24 mouse cellular contexts compared by ENCODE assay signal in genomic region chr10:19548016-19548415, GRCm38 (mm10). TPM values are rescaled to one million over a fixed set of nuclear protein-coding genes. Genes with fewer than 3 reads are reported as not detected.
DNase-seq lines count a peak whose midpoint lies in the region; ATAC-seq and TF ChIP-seq lines count a peak whose summit lies in the region.
"Had no signal": no experiment of that assay in that cellular context is flagged by ENCODE, and none has a peak within 500 bp of the region (broad histone marks: within the 10 kb centered on the region; RNA-seq: fewer than 3 reads in every experiment).

No protein-coding gene starts in this region.

- peak; percentile 45 for DNase-seq in layer of hippocampus, adult 9-11 months
- DNase-seq in layer of hippocampus, adult 11-12 months (ENCODE audit: low spot score): no peak
- DNase-seq in spleen, adult 2 months (ENCODE audit: low read depth in 1 of 2, low spot score in 2 of 2): no peak
- DNase-seq in spleen, postnatal 36 days (ENCODE audit: low spot score in 2 of 2): no peak
- DNase-seq in spleen, postnatal 4 days (ENCODE audit: low spot score in 2 of 2): no peak
- DNase-seq: adrenal gland, adult 2 months; adrenal gland, postnatal 25 days; cerebellum, adult 11-12 months; cerebellum, adult 9-10 months; cerebellum, postnatal 25 days; gastrocnemius, postnatal 25 days; heart, adult 11 months; heart, postnatal 4 days had no signal

- no peak for ATAC-seq in CD4-positive, CD25-positive, alpha-beta regulatory T cell, adult 4 months
- ATAC-seq: activated CD4-positive, CD25-positive, alpha-beta regulatory T cell, adult 4 months; forebrain, embryonic 16.5 days; hindbrain, embryonic 16.5 days; Patski had no signal

- TF ChIP-seq POLR2A in spleen, adult 2 months (IDR thresholded peaks at IDR 0.05; ENCODE audit: low read depth, low read length): no peak

- no peak overlapping the region for H3K4me3 ChIP-seq in spleen, adult 2 months (ENCODE audit: extremely low read depth, insufficient read depth, insufficient read length)
- H3K4me3 ChIP-seq in macrophage (ENCODE audit: inconsistent target): no peak overlapping the region
- H3K4me3 ChIP-seq: embryonic facial prominence, embryonic 13.5 days; forebrain, embryonic 12.5 days; heart, embryonic 13.5 days; hindbrain, embryonic 12.5 days had no signal

- TF ChIP-seq CTCF in spleen, adult 2 months (IDR thresholded peaks at IDR 0.05; ENCODE audit: extremely low read depth, insufficient read depth, insufficient read length, insufficient replicate concordance): no peak

- WGBS in spleen, adult 2 months: 70% methylated on average over 1 of the region's 1 CpGs
- WGBS in macrophage (ENCODE audit: missing documents): 56% methylated on average over 1 of the region's 1 CpGs

- H3K36me3 ChIP-seq in spleen, adult 2 months (ENCODE audit: control insufficient read depth, insufficient read depth, low read length): no peaks in the 10 kb centered on the region
- no peaks in the 10 kb centered on the region for H3K36me3 ChIP-seq in macrophage (ENCODE audit: inconsistent target)
- H3K36me3 ChIP-seq: embryonic facial prominence, embryonic 13.5 days; forebrain, embryonic 12.5 days; heart, embryonic 13.5 days; hindbrain, embryonic 12.5 days had no signal

- no peaks in the 10 kb centered on the region for H3K27me3 ChIP-seq in spleen, adult 2 months (ENCODE audit: control insufficient read depth, insufficient read depth, low read length)
- H3K27me3 ChIP-seq: CH12.LX; embryonic facial prominence, embryonic 13.5 days; forebrain, embryonic 12.5 days; heart, embryonic 13.5 days; hindbrain, embryonic 12.5 days; Patski had no signal

- peak overlapping the region; percentile 20 for H3K27ac ChIP-seq in spleen, adult 2 months (ENCODE audit: insufficient read depth, low read length)
- peak overlapping the region; percentile 83 for H3K27ac ChIP-seq in macrophage
- H3K27ac ChIP-seq: embryonic facial prominence, embryonic 13.5 days; forebrain, embryonic 12.5 days; heart, embryonic 13.5 days; hindbrain, embryonic 12.5 days had no signal

- no peaks in the 10 kb centered on the region for H3K79me2 ChIP-seq in macrophage (ENCODE audit: inconsistent target)

- no peaks in the 10 kb centered on the region; the same call in 1 of the 2 replicates for H3K4me1 ChIP-seq in spleen, adult 2 months (ENCODE audit: control insufficient read depth, insufficient read depth, insufficient read length)
- H3K4me1 ChIP-seq: embryonic facial prominence, embryonic 13.5 days; forebrain, embryonic 12.5 days; heart, embryonic 13.5 days; hindbrain, embryonic 12.5 days had no signal

RNA-seq across cellular contexts. Expression of gene Ifngr1, which starts 43.7 kb away (rescaled TPM):
- polyA plus RNA-seq in spleen, adult 2 months (2012; rRNA removed): 36.6 and 40.4 TPM in 2 replicates
- total RNA-seq in macrophage (2018; cell fraction: chromatin; rRNA removed): 100 to 1,000 TPM in 20 of 26 experiments, 10 to 100 TPM in 6; 26.1 to 449 (median 139) TPM
- 100 to 1,000 TPM in 25 of 26 experiments, 10 to 100 TPM in 1; 99.1 to 216 (median 133) TPM for total RNA-seq in macrophage (2018; cell fraction: cytosol; rRNA removed)
- total RNA-seq in macrophage (2018; cell fraction: nucleus; rRNA removed): 100 to 1,000 TPM in 25 of 26 experiments, 10 to 100 TPM in 1; 62.6 to 584 (median 228) TPM
- polyA plus RNA-seq in macrophage (2018): 152 to 186 TPM (median 172 TPM) in 3 replicates
- polyA plus RNA-seq in CD4-positive, CD25-positive, alpha-beta regulatory T cell, adult 4 months (2017; shearing (Covaris generic)): 100 to 1,000 TPM; 424 to 434 TPM
